Mouse (Mus musculus): ENCODE measurements around the gene Prss40. TPM values are rescaled to one million over a fixed set of nuclear protein-coding genes. Genes with fewer than 3 reads are reported as not detected.
"Not testable (repeated sequence)": the region's sequence is repeated elsewhere in the genome, so short reads cannot be mapped to it uniquely, and the experiment has no call there.

Gene Prss40
- polyA plus RNA-seq, 1 experiment from 2014 or later, result not detected

DNA sequence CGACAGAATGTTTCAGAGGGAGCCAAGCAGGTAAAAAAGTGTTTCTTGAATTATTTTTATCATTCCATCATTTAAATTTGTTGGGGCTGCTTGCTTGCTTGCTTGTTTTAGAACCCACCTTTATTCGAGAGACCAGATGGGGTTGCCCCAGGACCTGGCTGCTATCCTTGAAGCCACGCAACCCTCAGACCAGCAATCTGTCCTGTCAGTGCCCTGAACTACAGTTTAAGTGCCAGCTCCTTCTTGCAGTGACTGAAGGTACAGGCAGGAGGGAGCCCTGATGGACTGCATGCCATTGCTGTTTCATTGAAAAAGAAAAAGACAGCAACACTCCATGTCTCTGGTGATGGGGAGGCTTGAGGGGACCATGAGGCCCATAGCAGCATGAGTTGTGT lies 37.9 kb downstream of the Prss40 start:
- no peak for ATAC-seq (ENCODE audit: low read depth)
- H3K27ac ChIP-seq (replicated peaks), result no peak overlapping the region
- H3K4me2 ChIP-seq, result no peak overlapping the region
- WGBS, result 84% methylated on average over 3 of the region's 3 CpGs
- H3K36me3 ChIP-seq, result no peaks in the 10 kb centered on the region
- no peaks in the 10 kb centered on the region for H3K9me3 ChIP-seq
- no peak overlapping the region for H3K9ac ChIP-seq
- no peaks in the 10 kb centered on the region for H3K4me1 ChIP-seq (replicated peaks)
- H3K27me3 ChIP-seq, result no peaks in the 10 kb centered on the region
- no peak overlapping the region for H3K4me3 ChIP-seq

DNA sequence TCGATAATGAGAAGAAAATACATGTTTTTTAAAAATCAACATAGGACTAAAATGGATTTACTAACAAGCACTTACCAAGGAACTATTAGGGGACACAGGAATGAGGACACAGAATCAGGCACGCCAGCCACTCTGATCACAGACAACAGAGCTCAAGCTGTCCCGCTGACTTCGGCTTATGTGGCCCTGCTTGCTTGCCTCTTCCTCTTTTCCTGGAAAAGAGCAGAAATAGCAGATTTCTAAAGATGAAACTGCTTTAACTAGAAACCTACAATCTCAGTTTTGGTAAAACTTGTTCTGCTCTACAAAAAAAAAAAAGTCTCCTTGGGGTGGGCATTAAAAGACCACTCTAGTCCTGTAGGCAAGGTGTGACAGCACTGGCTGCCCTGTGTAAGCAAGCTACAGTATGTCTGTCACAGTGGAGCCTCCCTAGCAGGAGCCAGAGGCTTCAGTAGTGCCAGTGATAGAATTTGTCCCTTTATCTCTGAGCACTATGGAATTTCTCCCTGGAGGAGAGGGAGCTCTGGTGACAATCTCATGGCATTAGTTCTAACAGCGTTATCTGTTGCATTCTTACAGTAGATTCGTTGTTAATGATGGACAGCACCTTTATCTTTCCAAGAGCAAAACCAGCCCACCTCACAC lies 38.4 kb downstream of the Prss40 start:
- H3K9me3 ChIP-seq, result no peaks in the 10 kb centered on the region
- ATAC-seq (ENCODE audit: low read depth), result no peak
- WGBS, result 86% methylated on average over 6 of the region's 6 CpGs
- H3K36me3 ChIP-seq, result no peaks in the 10 kb centered on the region
- no peak overlapping the region for H3K27ac ChIP-seq (replicated peaks)
- no peaks in the 10 kb centered on the region for H3K27me3 ChIP-seq
- no peaks in the 10 kb centered on the region for H3K4me1 ChIP-seq (replicated peaks)
- H3K9ac ChIP-seq, result no peak overlapping the region
- H3K4me2 ChIP-seq, result no peak overlapping the region
- H3K4me3 ChIP-seq, result no peak overlapping the region

GRCm38 (mm10) chr1:34518259-34518658 lies 42.5 kb downstream of the Prss40 start:
- H3K9me3 ChIP-seq, result no peaks in the 10 kb centered on the region
- H3K27ac ChIP-seq (replicated peaks), result no peak overlapping the region
- no peak overlapping the region for H3K4me2 ChIP-seq
- no peak overlapping the region for H3K9ac ChIP-seq
- no peak for ATAC-seq (ENCODE audit: low read depth)
- H3K4me3 ChIP-seq, result no peak overlapping the region
- H3K4me1 ChIP-seq (replicated peaks), result no peaks in the 10 kb centered on the region
- WGBS, result 81% methylated on average over 1 of the region's 1 CpGs
- H3K36me3 ChIP-seq, result no peaks in the 10 kb centered on the region
- H3K27me3 ChIP-seq, result no peaks in the 10 kb centered on the region

DNA sequence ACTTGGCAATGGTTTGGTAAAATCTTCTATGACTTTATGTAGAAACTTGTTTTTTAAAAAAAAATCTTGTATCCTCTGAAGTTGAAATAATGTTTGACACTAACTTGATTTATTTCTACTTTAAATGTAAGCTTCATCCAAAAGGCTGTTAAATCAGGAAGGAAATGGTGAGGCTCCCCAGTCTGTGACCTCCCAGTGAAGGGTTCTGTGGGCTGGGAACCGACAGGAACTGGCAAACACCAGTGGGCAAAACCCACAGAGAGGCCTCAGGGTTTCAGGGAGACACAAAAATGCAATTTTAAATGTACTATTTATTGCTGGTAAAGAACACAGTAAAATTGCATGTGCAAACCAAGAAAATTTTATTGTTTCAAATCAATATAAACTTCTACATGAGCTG lies 42.9 kb downstream of the Prss40 start:
- not testable (repeated sequence) for ATAC-seq (ENCODE audit: low read depth); H3K27ac ChIP-seq (replicated peaks); H3K9me3 ChIP-seq; H3K36me3 ChIP-seq; H3K9ac ChIP-seq; H3K4me3 ChIP-seq; H3K27me3 ChIP-seq; H3K4me1 ChIP-seq (replicated peaks); H3K4me2 ChIP-seq
- 60% methylated on average over 1 of the region's 1 CpGs for WGBS

DNA sequence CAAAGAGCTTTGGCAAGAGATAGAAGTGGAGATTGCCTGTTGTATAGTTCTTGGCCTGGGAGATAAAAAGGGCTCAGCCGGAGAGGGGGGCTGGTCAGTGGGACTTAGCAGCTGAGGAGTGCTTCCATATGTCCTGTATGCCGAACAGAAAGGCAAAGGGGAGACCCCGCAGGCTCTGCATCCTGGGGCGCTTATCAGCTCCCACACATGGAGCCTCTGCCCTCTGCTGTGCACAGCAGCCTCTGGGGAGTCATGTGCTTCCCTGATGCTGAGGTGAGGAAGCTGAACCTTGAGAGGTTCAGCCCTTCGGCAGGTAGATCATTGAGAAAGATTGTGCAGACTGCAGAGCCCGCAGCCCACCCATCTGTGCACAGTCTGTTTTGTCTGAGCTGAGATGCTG lies 43.4 kb downstream of the Prss40 start:
- H3K4me3 ChIP-seq; H3K27me3 ChIP-seq; H3K9ac ChIP-seq; ATAC-seq (ENCODE audit: low read depth); H3K27ac ChIP-seq (replicated peaks); H3K4me1 ChIP-seq (replicated peaks); H3K9me3 ChIP-seq; H3K36me3 ChIP-seq; H3K4me2 ChIP-seq: not testable (repeated sequence)
- WGBS, result 69% methylated on average over 6 of the region's 6 CpGs

DNA sequence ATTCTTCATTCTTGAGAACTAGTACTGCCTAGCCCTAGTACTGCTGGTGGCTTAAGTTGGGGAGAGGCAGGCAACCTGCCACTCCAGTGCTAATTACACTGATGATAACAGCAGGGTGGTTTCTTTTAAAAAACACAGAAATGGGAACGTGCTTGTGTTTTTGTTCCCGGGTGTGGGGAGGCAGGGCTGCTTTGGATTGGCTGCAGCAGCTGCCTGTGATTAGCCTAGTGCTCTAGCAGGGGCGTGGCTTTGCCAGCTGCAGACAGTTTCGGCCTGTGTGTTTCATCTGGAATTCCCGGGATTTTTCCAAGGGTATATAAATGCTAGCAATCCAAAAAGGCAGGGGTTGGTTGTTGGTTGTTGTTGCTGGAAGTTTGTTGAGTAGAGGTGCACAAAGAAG lies 44.1 kb downstream of the Prss40 start:
- no peaks in the 10 kb centered on the region for H3K4me1 ChIP-seq (replicated peaks)
- no peaks in the 10 kb centered on the region for H3K27me3 ChIP-seq
- no peak for ATAC-seq (ENCODE audit: low read depth)
- WGBS, result 58% methylated on average over 5 of the region's 5 CpGs
- no peaks in the 10 kb centered on the region for H3K9me3 ChIP-seq
- H3K36me3 ChIP-seq, result no peaks in the 10 kb centered on the region
- H3K9ac ChIP-seq, result no peak overlapping the region
- no peak overlapping the region for H3K27ac ChIP-seq (replicated peaks)
- no peak overlapping the region for H3K4me2 ChIP-seq
- H3K4me3 ChIP-seq, result no peak overlapping the region

DNA sequence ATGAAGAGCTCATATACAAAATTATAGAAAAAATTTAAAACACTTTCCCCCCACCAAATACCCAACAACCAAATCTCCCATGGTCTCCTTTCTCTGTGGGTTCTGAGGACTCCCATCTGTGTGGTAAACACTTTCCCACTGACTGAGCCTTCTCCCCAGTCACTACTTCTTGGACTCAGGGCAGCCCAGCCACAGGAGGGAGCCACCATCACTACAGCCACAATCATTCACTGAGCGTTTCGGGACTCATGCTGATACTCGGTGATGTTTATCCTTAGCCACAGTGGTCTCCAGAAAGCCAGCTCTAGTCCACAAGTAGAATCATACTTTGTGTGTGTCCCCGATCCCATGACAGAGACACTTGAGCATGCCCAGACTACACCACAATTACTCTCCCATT lies 47.7 kb downstream of the Prss40 start:
- no peak overlapping the region for H3K4me3 ChIP-seq
- H3K4me1 ChIP-seq (replicated peaks), result peaks cover 4% of the 10 kb centered on the region; the same call in 1 of the 2 replicates
- no peaks in the 10 kb centered on the region for H3K36me3 ChIP-seq
- no peaks in the 10 kb centered on the region for H3K27me3 ChIP-seq
- no peak overlapping the region for H3K4me2 ChIP-seq
- H3K9me3 ChIP-seq, result peaks cover 1% of the 10 kb centered on the region; the same call in 1 of the 2 replicates
- ATAC-seq (ENCODE audit: low read depth), result no peak
- H3K27ac ChIP-seq (replicated peaks), result no peak overlapping the region
- H3K9ac ChIP-seq, result no peak overlapping the region
- WGBS, result 77% methylated on average over 4 of the region's 4 CpGs

DNA sequence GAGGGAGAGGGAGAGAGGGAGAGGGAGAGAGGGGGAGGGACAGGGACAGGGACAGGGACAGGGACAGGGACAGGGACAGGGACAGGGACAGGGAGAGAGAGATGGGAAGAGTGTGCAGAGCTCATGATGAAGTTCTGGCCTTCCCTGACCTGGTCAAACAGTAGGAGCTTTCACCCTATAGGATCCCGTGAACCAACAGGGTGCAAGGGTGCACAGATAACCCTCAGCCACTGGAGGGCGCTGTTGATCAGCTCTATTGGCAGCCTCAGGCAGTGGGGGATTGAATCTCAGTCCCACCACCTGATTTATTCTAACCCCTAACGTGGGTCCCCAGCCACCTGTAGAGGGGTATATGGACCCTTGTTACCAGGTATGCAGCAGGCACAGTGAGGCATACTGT lies 49.7 kb downstream of the Prss40 start:
- Histone ChIP-seq H3K27ac (replicated peaks) (no peak overlapping the region), H3K9ac (no peak overlapping the region), H3K27me3 (no peaks in the 10 kb centered on the region), H3K9me3 (peaks cover 7% of the 10 kb centered on the region; the same call in 1 of the 2 replicates), H3K4me2 (no peak overlapping the region), H3K4me3 (no peak overlapping the region), H3K4me1 (replicated peaks) (peaks cover 4% of the 10 kb centered on the region; the same call in 1 of the 2 replicates), H3K36me3 (no peaks in the 10 kb centered on the region)
- ATAC-seq (ENCODE audit: low read depth), result 0 out of 2 replicates have a peak, but pooled peaks have one; percentile 32
- WGBS, result 11% methylated on average over 3 of the region's 3 CpGs

DNA sequence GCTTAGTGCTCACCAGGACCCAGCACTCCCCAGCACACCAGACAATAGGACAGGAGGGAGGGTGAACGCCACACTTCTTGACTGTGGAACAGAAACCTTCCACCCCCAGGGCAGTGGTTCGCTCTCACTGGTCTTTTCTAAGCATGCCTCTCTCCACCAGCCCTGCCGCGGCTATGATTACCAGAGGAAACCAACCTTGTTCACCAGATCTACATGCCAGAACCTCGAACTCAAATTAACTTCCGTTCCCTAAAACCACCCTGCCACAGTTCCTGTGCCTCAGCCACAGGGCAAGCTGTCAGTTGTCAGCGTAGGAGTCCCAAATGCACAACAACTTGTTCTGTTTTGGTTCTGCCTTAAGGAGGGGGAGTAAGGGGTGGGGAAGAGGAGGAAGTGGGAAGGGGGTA lies 50.2 kb downstream of the Prss40 start:
- 12% methylated on average over 7 of the region's 7 CpGs for WGBS
- H3K9ac ChIP-seq, result no peak overlapping the region
- H3K36me3 ChIP-seq, result no peaks in the 10 kb centered on the region
- no peaks in the 10 kb centered on the region for H3K27me3 ChIP-seq
- ATAC-seq (ENCODE audit: low read depth), result no peak
- no peak overlapping the region for H3K4me3 ChIP-seq
- H3K9me3 ChIP-seq, result peaks cover 7% of the 10 kb centered on the region; the same call in 1 of the 2 replicates
- H3K4me1 ChIP-seq (replicated peaks), result peaks cover 4% of the 10 kb centered on the region; the same call in 1 of the 2 replicates
- no peak overlapping the region for H3K27ac ChIP-seq (replicated peaks)
- H3K4me2 ChIP-seq, result 0 out of 2 replicates have a peak overlapping the region, but pooled peaks have one; percentile 16

GRCm38 (mm10) chr1:34507986-34508385 lies 52.8 kb downstream of the Prss40 start:
- WGBS, result 74% methylated on average over 3 of the region's 3 CpGs
- no peak overlapping the region for H3K27ac ChIP-seq (replicated peaks)
- peaks cover 7% of the 10 kb centered on the region; the same call in 1 of the 2 replicates for H3K9me3 ChIP-seq
- no peaks in the 10 kb centered on the region for H3K36me3 ChIP-seq
- no peak overlapping the region for H3K4me3 ChIP-seq
- peaks cover 4% of the 10 kb centered on the region; the same call in 1 of the 2 replicates for H3K4me1 ChIP-seq (replicated peaks)
- no peak overlapping the region for H3K4me2 ChIP-seq
- no peak for ATAC-seq (ENCODE audit: low read depth)
- no peaks in the 10 kb centered on the region for H3K27me3 ChIP-seq
- no peak overlapping the region for H3K9ac ChIP-seq

DNA sequence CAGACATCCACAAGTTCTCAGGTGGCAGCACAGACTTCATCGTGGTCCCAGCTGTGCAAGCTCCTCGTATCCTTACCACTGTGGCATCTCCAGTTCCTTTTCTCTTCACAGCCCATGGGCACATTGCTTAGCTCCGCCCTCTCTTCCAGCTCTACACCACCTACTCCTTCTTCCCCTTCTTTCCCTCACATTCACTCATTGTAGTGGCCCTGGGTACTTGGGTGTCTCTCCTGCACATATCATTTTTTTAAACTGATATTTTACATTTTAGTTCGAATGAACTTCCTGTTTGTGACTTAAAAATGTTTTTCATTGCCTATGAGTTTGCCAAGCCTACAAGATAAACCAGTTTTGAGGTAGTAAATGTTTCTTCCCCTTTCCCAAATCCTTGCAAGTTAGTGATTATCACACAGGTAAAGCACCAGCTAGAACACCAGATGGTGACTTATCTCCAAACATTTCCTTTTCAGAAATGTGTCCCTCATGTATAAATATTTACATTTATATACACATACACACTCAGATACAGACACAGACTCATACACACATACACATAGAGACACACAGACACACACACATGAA lies 54.7 kb downstream of the Prss40 start:
- H3K27ac ChIP-seq (replicated peaks), result no peak overlapping the region
- no peak overlapping the region for H3K4me2 ChIP-seq
- ATAC-seq (ENCODE audit: low read depth), result no peak
- no peak overlapping the region for H3K4me3 ChIP-seq
- H3K27me3 ChIP-seq, result no peaks in the 10 kb centered on the region
- peaks cover 7% of the 10 kb centered on the region; the same call in 1 of the 2 replicates for H3K9me3 ChIP-seq
- H3K36me3 ChIP-seq, result no peaks in the 10 kb centered on the region
- WGBS, result 83% methylated on average over 4 of the region's 4 CpGs
- H3K9ac ChIP-seq, result no peak overlapping the region
- peaks cover 4% of the 10 kb centered on the region; the same call in 1 of the 2 replicates for H3K4me1 ChIP-seq (replicated peaks)

- no peak overlapping the region for H3K4me3 ChIP-seq
- WGBS, result 63% methylated on average over 7 of the region's 7 CpGs
- ATAC-seq (ENCODE audit: low read depth), result no peak
- H3K27me3 ChIP-seq, result no peaks in the 10 kb centered on the region
- H3K9ac ChIP-seq, result no peak overlapping the region
- no peaks in the 10 kb centered on the region for H3K4me1 ChIP-seq (replicated peaks)
- no peaks in the 10 kb centered on the region for H3K36me3 ChIP-seq
- no peak overlapping the region for H3K27ac ChIP-seq (replicated peaks)
- peaks cover 7% of the 10 kb centered on the region; the same call in 1 of the 2 replicates for H3K9me3 ChIP-seq
- no peak overlapping the region for H3K4me2 ChIP-seq
Measured at GRCm38 (mm10) chr1:34505307-34505706, 55.4 kb downstream of the Prss40 start.
